Mouse (Mus musculus) CH12.LX (cell line): ENCODE data around the gene Myo1g. TPM values are rescaled to one million over a fixed set of nuclear protein-coding genes. Genes with fewer than 3 reads are reported as not detected.

ENCODE experiments used
- DNase-seq: peaks from one replicate; pipeline ENCODE4 v3.0.0-alpha.2; 2013; ENCODE audit errors: extremely low read depth
- H3K27ac ChIP-seq: 2 replicates; pipeline ENCODE4 v1.5.1; 2012; ENCODE audit warnings: low read depth, mild to moderate bottlenecking, control low read depth, moderate library complexity; ENCODE audit not compliant: insufficient read depth
- H3K27me3 ChIP-seq: replicated peaks from 2 replicates; pipeline ENCODE3; 2012; ENCODE audit warnings: inconsistent platforms
- H3K36me3 ChIP-seq, 2 experiments: replicated peaks in 1 of 2; 2 replicates each; pipeline versions ENCODE3 to v1.6.1; 2012; ENCODE audit warnings: inconsistent platforms in 1 of 2, low read length in 1 of 2, mild to moderate bottlenecking in 1 of 2, mixed read lengths in 1 of 2, moderate library complexity in 1 of 2; ENCODE audit not compliant: control insufficient read depth in 1 of 2, insufficient read depth in 1 of 2
- H3K4me1 ChIP-seq, 2 experiments: 2 replicates each; pipeline ENCODE4 v1.6.1; 2012; ENCODE audit warnings: inconsistent platforms in 1 of 2, moderate library complexity in 1 of 2; ENCODE audit not compliant: insufficient read depth in 2 of 2, control insufficient read depth in 1 of 2
- H3K4me2 ChIP-seq: 2 replicates; pipeline ENCODE4 v1.6.1; 2012; ENCODE audit warnings: low read depth, mild to moderate bottlenecking, control low read depth; ENCODE audit not compliant: poor library complexity, insufficient read depth, severe bottlenecking
- H3K4me3 ChIP-seq, 3 experiments: fragments of 150-350 bp in 1 of 3; sonication (generic) in 1 of 3; replicated peaks in 1 of 3; 2 replicates each; pipeline versions ENCODE3 to v1.5.1; 2011 to 2012; ENCODE audit warnings: low read depth in 2 of 3, low read length in 2 of 3, mild to moderate bottlenecking in 2 of 3, moderate library complexity in 2 of 3, control low read depth in 1 of 3, improper control_type of control experiment in 1 of 3, inconsistent platforms in 1 of 3, mixed read lengths in 1 of 3; ENCODE audit not compliant: poor library complexity in 1 of 3
- H3K79me2 ChIP-seq: replicated peaks from 2 replicates; pipeline ENCODE4 v1.6.1; 2012; ENCODE audit warnings: mild to moderate bottlenecking, moderate library complexity; ENCODE audit not compliant: control insufficient read depth, poor library complexity, insufficient read depth, severe bottlenecking; ENCODE audit errors: extremely low read depth
- H3K9ac ChIP-seq: 2 replicates; pipeline ENCODE4 v1.6.1; 2012; ENCODE audit warnings: low read depth, mild to moderate bottlenecking, control low read depth, moderate library complexity; ENCODE audit not compliant: insufficient read depth
- H3K9me3 ChIP-seq: replicated peaks from 2 replicates; pipeline ENCODE3; 2012; ENCODE audit warnings: low read length, inconsistent platforms, mixed read lengths
- BHLHE40 ChIP-seq: IDR thresholded peaks from 2 replicates; pipeline ENCODE4 v1.6.1; 2011; ENCODE audit warnings: mild to moderate bottlenecking, low read depth, low read length, improper control_type of control experiment
- CHD1 ChIP-seq: IDR thresholded peaks from 2 replicates; pipeline ENCODE4 v1.6.1; 2012; ENCODE audit warnings: low read depth, low read length, improper control_type of control experiment, inconsistent platforms
- CHD2 ChIP-seq: IDR thresholded peaks from 2 replicates; pipeline ENCODE4 v1.6.1; 2011; ENCODE audit warnings: low read length, improper control_type of control experiment
- CTCF ChIP-seq, 2 experiments: IDR thresholded peaks in 1 of 2; conservative IDR thresholded peaks in 1 of 2; 2 replicates each; pipeline ENCODE4 v1.5.1; 2011 to 2012; ENCODE audit warnings: low read depth in 2 of 2, low read length in 2 of 2, improper control_type of control experiment in 1 of 2, inconsistent platforms in 1 of 2, mild to moderate bottlenecking in 1 of 2, moderate library complexity in 1 of 2
- E2F4 ChIP-seq: IDR thresholded peaks from 2 replicates; pipeline ENCODE4 v1.6.1; 2011; ENCODE audit warnings: low read depth, low read length, improper control_type of control experiment; ENCODE audit not compliant: insufficient replicate concordance
- ELF1 ChIP-seq: IDR thresholded peaks from 2 replicates; pipeline ENCODE4 v1.6.1; 2014; ENCODE audit warnings: low read depth, mild to moderate bottlenecking, inconsistent platforms, low read length, improper control_type of control experiment
- EP300 ChIP-seq: IDR thresholded peaks from 2 replicates; pipeline ENCODE4 v1.6.1; 2011; ENCODE audit warnings: low read length, improper control_type of control experiment
- ETS1 ChIP-seq: conservative IDR thresholded peaks from 2 replicates; pipeline ENCODE4 v1.6.1; 2012; ENCODE audit warnings: low read depth, mild to moderate bottlenecking, inconsistent platforms, low read length, improper control_type of control experiment, moderate library complexity
- HCFC1 ChIP-seq: IDR thresholded peaks from 2 replicates; pipeline ENCODE4 v1.6.1; 2012; ENCODE audit warnings: low read depth, mild to moderate bottlenecking, inconsistent platforms, low read length, improper control_type of control experiment
- IRF4 ChIP-seq: IDR thresholded peaks from 2 replicates; pipeline ENCODE4 v1.6.1; 2014; ENCODE audit warnings: low read depth, mild to moderate bottlenecking, inconsistent platforms, low read length, improper control_type of control experiment
- JUN ChIP-seq: IDR thresholded peaks from 2 replicates; pipeline ENCODE4 v1.6.1; 2011; ENCODE audit warnings: low read depth, mild to moderate bottlenecking, low read length, improper control_type of control experiment, moderate library complexity; ENCODE audit not compliant: insufficient read depth
- JUND ChIP-seq: conservative IDR thresholded peaks from 2 replicates; pipeline ENCODE4 v1.6.1; 2011; ENCODE audit warnings: low read depth, low read length, improper control_type of control experiment
- KAT2A ChIP-seq: IDR thresholded peaks from 2 replicates; pipeline ENCODE4 v1.6.1; 2012; ENCODE audit warnings: low read length, improper control_type of control experiment, inconsistent platforms; ENCODE audit not compliant: insufficient replicate concordance
- MAFK ChIP-seq: IDR thresholded peaks from 2 replicates; pipeline ENCODE4 v1.6.1; 2011; ENCODE audit warnings: low read length, improper control_type of control experiment; ENCODE audit not compliant: insufficient replicate concordance
- MAX ChIP-seq: IDR thresholded peaks from 2 replicates; pipeline ENCODE4 v1.6.1; 2011; ENCODE audit warnings: low read length, improper control_type of control experiment
- MAZ ChIP-seq: IDR thresholded peaks from 2 replicates; pipeline ENCODE4 v1.6.1; 2012; ENCODE audit warnings: low read depth, mild to moderate bottlenecking, inconsistent platforms, low read length, improper control_type of control experiment, moderate library complexity
- MEF2A ChIP-seq: IDR thresholded peaks from 2 replicates; pipeline ENCODE4 v1.6.1; 2014; ENCODE audit warnings: low read depth, mild to moderate bottlenecking, inconsistent platforms, low read length, improper control_type of control experiment, borderline replicate concordance
- MXI1 ChIP-seq: IDR thresholded peaks from 2 replicates; pipeline ENCODE4 v1.6.1; 2011; ENCODE audit warnings: mild to moderate bottlenecking, low read depth, low read length, improper control_type of control experiment
- MYC ChIP-seq: IDR thresholded peaks from 2 replicates; pipeline ENCODE4 v1.6.1; 2011; ENCODE audit warnings: low read depth, mild to moderate bottlenecking, improper control_type of control experiment, low read length
- NELFE ChIP-seq: IDR thresholded peaks from 2 replicates; pipeline ENCODE4 v1.6.1; 2011; ENCODE audit warnings: low read depth, low read length, improper control_type of control experiment
- NRF1 ChIP-seq: IDR thresholded peaks from 2 replicates; pipeline ENCODE4 v1.6.1; 2014; ENCODE audit warnings: low read depth, mild to moderate bottlenecking, inconsistent platforms, low read length, improper control_type of control experiment, moderate library complexity
- PAX5 ChIP-seq: IDR thresholded peaks from 2 replicates; pipeline ENCODE4 v1.6.1; 2012; ENCODE audit warnings: low read length, inconsistent platforms, mixed read lengths
- POLR2A ChIP-seq: IDR thresholded peaks from 2 replicates; pipeline ENCODE4 v1.6.1; 2011; ENCODE audit warnings: low read depth, mild to moderate bottlenecking, improper control_type of control experiment, low read length
- POLR2AphosphoS2 ChIP-seq: IDR thresholded peaks from 2 replicates; pipeline ENCODE4 v1.6.1; 2011; ENCODE audit warnings: low read depth, low read length, improper control_type of control experiment
- RAD21 ChIP-seq: IDR thresholded peaks from 2 replicates; pipeline ENCODE4 v1.6.1; 2011; ENCODE audit warnings: low read depth, mild to moderate bottlenecking, low read length, improper control_type of control experiment, moderate library complexity
- RCOR1 ChIP-seq: conservative IDR thresholded peaks from 2 replicates; pipeline ENCODE4 v1.6.1; 2012; ENCODE audit warnings: low read depth, mild to moderate bottlenecking, inconsistent platforms, low read length, improper control_type of control experiment
- SIN3A ChIP-seq: IDR thresholded peaks from 2 replicates; pipeline ENCODE4 v1.6.1; 2012; ENCODE audit warnings: low read length, improper control_type of control experiment, inconsistent platforms
- SMC3 ChIP-seq: IDR thresholded peaks from 2 replicates; pipeline ENCODE4 v1.6.1; 2011; ENCODE audit warnings: low read depth, low read length, improper control_type of control experiment
- TBP ChIP-seq: conservative IDR thresholded peaks from 2 replicates; pipeline ENCODE4 v1.6.1; 2011; ENCODE audit warnings: low read depth, low read length, improper control_type of control experiment
- TCF12 ChIP-seq: IDR thresholded peaks from 2 replicates; pipeline ENCODE4 v1.6.1; 2014; ENCODE audit warnings: low read depth, mild to moderate bottlenecking, inconsistent platforms, low read length, improper control_type of control experiment
- UBTF ChIP-seq: IDR thresholded peaks from 2 replicates; pipeline ENCODE4 v1.6.1; 2012; ENCODE audit warnings: low read depth, mild to moderate bottlenecking, inconsistent platforms, low read length, improper control_type of control experiment, moderate library complexity
- USF1 ChIP-seq: IDR thresholded peaks from 2 replicates; pipeline ENCODE4 v1.6.1; 2014; ENCODE audit warnings: low read depth, mild to moderate bottlenecking, inconsistent platforms, low read length, improper control_type of control experiment
- USF2 ChIP-seq: conservative IDR thresholded peaks from 2 replicates; pipeline ENCODE4 v1.6.1; 2011; ENCODE audit warnings: low read depth, low read length, improper control_type of control experiment
- ZC3H11A ChIP-seq: IDR thresholded peaks from 2 replicates; pipeline ENCODE4 v1.6.1; 2012; ENCODE audit warnings: low read depth, mild to moderate bottlenecking, inconsistent platforms, low read length, improper control_type of control experiment
- ZKSCAN1 ChIP-seq: IDR thresholded peaks from 2 replicates; pipeline ENCODE4 v1.6.1; 2012; ENCODE audit warnings: low read depth, inconsistent platforms, low read length, improper control_type of control experiment, borderline replicate concordance
- ZMIZ1 ChIP-seq: IDR thresholded peaks from 2 replicates; pipeline ENCODE4 v1.6.1; 2012; ENCODE audit warnings: low read depth, mild to moderate bottlenecking, inconsistent platforms, low read length, improper control_type of control experiment
- ZNF384 ChIP-seq: IDR thresholded peaks from 2 replicates; pipeline ENCODE4 v1.6.1; 2012; ENCODE audit warnings: low read depth, low read length, improper control_type of control experiment, inconsistent platforms
- dilution Hi-C: fragments of 300-500 bp; cut with MboI; formaldehyde crosslinking; loops from 2 replicates; pipeline ENCODE4 v1.14.3; 2020; ENCODE audit warnings: low sequenced_read_pairs; ENCODE audit not compliant: extremely low pct_unique_long_range_greater_than_20kb, extremely low pct_ligation_motif_present
- in situ Hi-C: fragments of 300-500 bp; cut with MboI; formaldehyde crosslinking; loops from 3 replicates; pipeline ENCODE4 v1.14.3; 2019; ENCODE audit warnings: low sequenced_read_pairs, low pct_ligation_motif_present, low pct_unique_long_range_greater_than_20kb, mixed read lengths
- polyA plus RNA-seq: library from polyadenylated mRNA; unstranded; fragments of >175 nt; gene quantifications from 2 replicates; pipeline ENCODE4 v1.2.1, GENCODE M21; 2012; ENCODE audit warnings: low read depth; ENCODE audit not compliant: insufficient read length
- total RNA-seq, 2 experiments: library from RNA; depleted of rRNA; stranded (reverse); fragments of 300-350 nt in 1 of 2; fragments of >200 nt in 1 of 2; gene quantifications; 2 replicates each; pipeline ENCODE4 v1.2.3; 2012 to 2014

Myo1g gene
- total and polyA plus RNA-seq, 3 experiments = 268 to 335 (median 284) TPM

DNA sequence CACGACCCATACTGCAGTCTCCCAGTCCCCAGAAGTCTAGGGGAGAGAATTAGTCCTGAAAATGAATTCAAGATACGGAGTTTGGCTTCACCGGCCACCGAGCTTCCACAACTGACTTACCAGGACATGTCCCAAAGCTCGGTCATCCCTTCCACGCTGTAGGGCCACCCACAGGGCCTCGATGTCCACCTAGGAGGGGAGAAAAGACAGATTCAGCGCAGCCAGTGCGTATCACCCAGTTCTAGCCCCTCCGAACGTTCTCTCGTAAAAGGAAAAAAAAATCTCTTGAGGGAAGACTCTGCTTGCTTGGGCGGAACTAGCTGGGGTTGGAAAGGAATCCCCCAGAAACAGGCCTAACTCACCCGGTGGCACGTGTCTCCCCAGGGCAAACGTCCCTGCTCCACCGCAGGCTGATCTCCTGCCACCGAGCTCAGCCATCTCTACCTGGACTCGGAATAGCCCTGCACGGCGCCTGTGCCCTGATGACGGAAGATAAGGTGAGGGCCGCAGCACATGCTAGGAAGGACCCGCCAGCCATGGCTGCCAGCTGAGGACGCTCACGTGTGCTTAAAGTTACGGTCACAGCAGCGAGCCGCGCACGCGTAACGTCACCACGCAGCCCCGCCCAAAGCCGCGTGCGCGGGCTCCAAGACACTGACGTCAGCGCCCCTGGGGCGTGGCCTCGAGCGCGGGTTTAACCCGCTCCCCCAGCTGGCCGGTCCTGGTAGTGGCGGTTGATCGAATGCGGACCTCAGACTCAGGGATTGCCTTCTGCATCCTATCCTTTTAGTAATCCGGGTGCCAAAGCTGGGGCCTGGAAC is 7.6 kb upstream of the Myo1g start:
- Histone ChIP-seq H3K27ac (peak overlapping the region; percentile 82), H3K36me3 (peaks cover 25 to 34% of the 10 kb centered on the region in 2 experiments), H3K4me1 (peaks cover 13 to 40% of the 10 kb centered on the region in 2 experiments), H3K4me2 (peak overlapping the region; percentile 82), H3K79me2 (peaks cover 26% of the 10 kb centered on the region), H3K9ac (peak overlapping the region; percentile 98), H3K4me3 (peak overlapping the region; percentile 72 to 91 (median 76)), H3K9me3 (peaks cover 5% of the 10 kb centered on the region), H3K27me3 (no peaks in the 10 kb centered on the region)
- dilution Hi-C loops (no loop called here), in situ Hi-C loops (no loop called here)
- DNase-seq = peak; percentile 99
- peak; percentile 92 for TF ChIP-seq NELFE
- TF ChIP-seq UBTF = peak; percentile 87; the same call in 1 of the 2 replicates
- peak; percentile 81 for TF ChIP-seq USF1
- peak; percentile 96; the same call in 1 of the 2 replicates for TF ChIP-seq E2F4
- TF ChIP-seq MAX = peak; percentile 100
- 0 out of 2 replicates have a peak, but pooled peaks have one; percentile 62 for TF ChIP-seq KAT2A
- peak; percentile 99 for TF ChIP-seq TCF12
- TF ChIP-seq JUN = peak; percentile 59; the same call in 1 of the 2 replicates
- TF ChIP-seq CHD1 = peak; percentile 58; the same call in 1 of the 2 replicates
- TF ChIP-seq TBP = peak; percentile 93
- TF ChIP-seq CHD2 = 0 out of 2 replicates have a peak, but pooled peaks have one; percentile 31
- TF ChIP-seq ELF1 = peak; percentile 67
- peak; percentile 90 for TF ChIP-seq NRF1
- TF ChIP-seq ZKSCAN1 = no peak; the same call in 1 of the 2 replicates
- peak; percentile 20; the same call in 1 of the 2 replicates for TF ChIP-seq EP300
- peak; percentile 100 for TF ChIP-seq MYC
- peak; percentile 87; the same call in 1 of the 2 replicates for TF ChIP-seq MEF2A
- TF ChIP-seq POLR2AphosphoS2 = peak; percentile 94
- TF ChIP-seq RAD21 = peak; percentile 30
- TF ChIP-seq IRF4 = peak; percentile 75
- TF ChIP-seq MAZ = peak; percentile 72; the same call in 1 of the 2 replicates
- TF ChIP-seq MXI1 = peak; percentile 99
- peak; percentile 73 for TF ChIP-seq JUND
- TF ChIP-seq RCOR1 = no peak; the same call in 1 of the 2 replicates
- TF ChIP-seq BHLHE40 = peak; percentile 99
- no peak; the same call in 1 of the 2 replicates for TF ChIP-seq USF2
- TF ChIP-seq CTCF (conservative IDR thresholded peaks at IDR 0.05 in 1 of 2, IDR thresholded peaks at IDR 0.05 in 1 of 2; ENCODE audit: low read depth in 2 of 2, low read length in 2 of 2) = peak in 1 of 2 experiments; percentile 82; a peak in 2 of 4 replicates
- peak; percentile 64 for TF ChIP-seq SMC3
- no peak for TF ChIP-seq PAX5
- peak; percentile 93 for TF ChIP-seq SIN3A
- no peak; the same call in 1 of the 2 replicates for TF ChIP-seq MAFK
- TF ChIP-seq POLR2A = peak; percentile 98
- peak; percentile 95 for TF ChIP-seq ETS1
- TF ChIP-seq ZC3H11A = no peak
- TF ChIP-seq ZNF384 = peak; percentile 51
- peak; percentile 95 for TF ChIP-seq ZMIZ1
- TF ChIP-seq HCFC1 = peak; percentile 79
